Mouse (Mus musculus): Measurements from ENCODE around the gene Gng5. TPM values are rescaled to one million over a fixed set of nuclear protein-coding genes. Genes with fewer than 3 reads are reported as not detected.

Gene Gng5
- polyA plus RNA-seq (2014; fragmentation: Nextera tagmentation; extraction: Ambion mirVana), result 333 and 390 TPM in 2 replicates

DNA sequence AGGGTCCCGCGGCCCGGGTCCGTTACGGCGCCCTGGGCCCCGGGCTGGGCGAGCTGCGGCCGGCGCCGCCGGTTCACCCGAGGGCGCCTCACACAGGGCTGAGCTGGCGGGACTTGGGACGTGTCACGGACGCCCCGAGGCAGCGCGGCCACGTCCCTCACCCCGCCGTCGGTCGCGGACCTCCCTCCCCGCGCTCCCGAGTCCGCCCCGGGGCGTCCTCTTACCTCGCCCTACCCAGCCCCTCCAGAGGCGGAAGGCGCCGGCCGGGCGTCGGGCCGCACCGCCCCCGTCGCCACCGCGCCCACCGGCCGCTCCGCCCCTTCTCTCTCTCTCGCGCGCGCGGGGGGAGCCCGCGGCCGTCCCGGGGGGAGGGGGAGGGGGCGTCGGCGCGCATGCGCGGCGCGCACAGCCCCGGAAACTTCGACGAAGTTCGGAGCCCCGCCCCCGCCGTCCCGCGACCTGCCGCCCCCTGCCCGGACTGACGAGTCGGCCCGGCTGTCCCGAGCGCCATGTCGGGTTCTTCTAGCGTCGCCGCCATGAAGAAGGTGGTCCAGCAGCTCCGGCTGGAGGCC, at the start of gene Gng5, which contains the start of gene Spata1:
TSS of gene Gng5 (plus strand) at position 377 of the 572 bp plus-strand sequence.
TSS of gene Spata1 (minus strand) at position 323 of the 572 bp plus-strand sequence.
- under 1% methylated on average over 68 of the region's 88 CpGs for WGBS
- ATAC-seq (ENCODE audit: low FRiP score, low TSS enrichment) (peak; percentile 87), DNase-seq (peak; percentile 91)
- Histone ChIP-seq H3K4me3 (replicated peaks; ENCODE audit: low read depth, low read length) (peak within 1 kb of the TSS; percentile 72), H3K9me3 (ENCODE audit: control insufficient read depth, low read length) (no peaks in the 10 kb centered on the region), H3K9ac (replicated peaks; ENCODE audit: low read length) (peak within 1 kb of the TSS; percentile 73), H3K4me2 (ENCODE audit: low read length) (peak within 1 kb of the TSS; percentile 70), H3K27me3 (ENCODE audit: control insufficient read depth, insufficient read depth, low read length) (no peaks in the 10 kb centered on the region), H3K27ac (replicated peaks; ENCODE audit: low read depth, low read length) (peak within 1 kb of the TSS; percentile 75), H3K36me3 (ENCODE audit: control insufficient read depth, insufficient read depth, low read length) (peaks cover 8% of the 10 kb centered on the region), H3K4me1 (ENCODE audit: control insufficient read depth, insufficient read depth, low read length) (peaks cover 17% of the 10 kb centered on the region)

DNA sequence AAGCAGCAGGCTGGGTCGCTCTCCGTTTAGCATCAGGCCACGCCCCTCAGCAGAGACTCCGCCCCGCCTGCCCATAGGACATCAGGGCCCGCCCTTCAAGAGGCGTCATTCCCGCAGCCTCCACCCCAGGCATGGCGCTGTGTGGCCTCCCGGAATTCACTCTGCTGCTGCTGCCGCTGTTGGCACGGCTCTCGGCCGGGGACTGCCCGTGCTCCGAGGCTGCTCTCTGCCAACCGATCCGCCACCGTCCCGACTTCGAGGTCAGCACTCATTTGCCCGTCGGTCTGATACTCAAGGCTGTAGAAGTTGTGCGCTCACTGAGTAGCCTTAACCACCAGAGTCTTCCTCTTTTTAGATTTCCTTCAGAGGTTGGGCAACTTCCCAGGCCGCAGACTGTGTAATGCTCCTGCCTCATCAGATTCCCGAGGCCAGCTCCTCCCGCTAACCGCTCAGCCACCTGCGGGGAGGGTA, 49.2 kb upstream of the Gng5 start:
- ATAC-seq (ENCODE audit: low FRiP score, low TSS enrichment) (peak; percentile 99), DNase-seq (peak; percentile 94)
- Histone ChIP-seq H3K4me2 (ENCODE audit: low read length) (peak overlapping the region; percentile 66), H3K4me3 (replicated peaks; ENCODE audit: low read depth, low read length) (peak overlapping the region; percentile 47), H3K27me3 (ENCODE audit: control insufficient read depth, insufficient read depth, low read length) (no peaks in the 10 kb centered on the region), H3K9me3 (ENCODE audit: control insufficient read depth, low read length) (no peaks in the 10 kb centered on the region), H3K36me3 (ENCODE audit: control insufficient read depth, insufficient read depth, low read length) (0 out of 2 replicates have a peak, but pooled peaks cover 4% of the 10 kb centered on the region), H3K27ac (replicated peaks; ENCODE audit: low read depth, low read length) (peak overlapping the region; percentile 68), H3K9ac (replicated peaks; ENCODE audit: low read length) (peak overlapping the region; percentile 52), H3K4me1 (ENCODE audit: control insufficient read depth, insufficient read depth, low read length) (no peaks in the 10 kb centered on the region)
- WGBS, result under 1% methylated on average over 29 of the region's 29 CpGs

DNA sequence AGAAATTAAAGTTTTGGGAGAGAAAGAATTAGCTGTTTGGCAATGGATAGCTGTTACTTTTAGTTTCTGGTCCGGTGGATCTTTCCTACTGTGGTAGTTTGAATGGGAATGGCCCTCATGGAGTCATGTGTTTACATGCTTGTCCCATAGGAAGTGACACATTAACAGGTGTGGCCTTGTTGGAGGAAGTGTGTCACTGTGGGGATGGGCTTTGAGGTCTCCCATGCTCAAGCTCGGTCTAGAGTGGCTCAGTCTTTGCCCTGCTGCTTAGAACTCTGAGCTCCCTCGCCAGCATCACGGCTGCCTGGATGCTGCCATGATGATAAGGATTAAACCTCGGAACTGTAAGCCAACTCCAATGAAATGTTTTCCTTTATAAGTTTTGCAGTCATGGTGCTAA, 48.2 kb upstream of the Gng5 start:
- H3K27me3 ChIP-seq (ENCODE audit: control insufficient read depth, insufficient read depth, low read length), result no peaks in the 10 kb centered on the region
- peak; percentile 2 for DNase-seq
- H3K4me1 ChIP-seq (ENCODE audit: control insufficient read depth, insufficient read depth, low read length), result no peaks in the 10 kb centered on the region
- H3K9ac ChIP-seq (replicated peaks; ENCODE audit: low read length), result no peak overlapping the region
- WGBS, result 63% methylated on average over 5 of the region's 5 CpGs
- H3K27ac ChIP-seq (replicated peaks; ENCODE audit: low read depth, low read length), result no peak overlapping the region
- no peak for ATAC-seq (ENCODE audit: low FRiP score, low TSS enrichment)
- H3K36me3 ChIP-seq (ENCODE audit: control insufficient read depth, insufficient read depth, low read length), result no peaks in the 10 kb centered on the region
- no peak overlapping the region for H3K4me2 ChIP-seq (ENCODE audit: low read length)
- no peaks in the 10 kb centered on the region for H3K9me3 ChIP-seq (ENCODE audit: control insufficient read depth, low read length)
- H3K4me3 ChIP-seq (replicated peaks; ENCODE audit: low read depth, low read length), result no peak overlapping the region

DNA sequence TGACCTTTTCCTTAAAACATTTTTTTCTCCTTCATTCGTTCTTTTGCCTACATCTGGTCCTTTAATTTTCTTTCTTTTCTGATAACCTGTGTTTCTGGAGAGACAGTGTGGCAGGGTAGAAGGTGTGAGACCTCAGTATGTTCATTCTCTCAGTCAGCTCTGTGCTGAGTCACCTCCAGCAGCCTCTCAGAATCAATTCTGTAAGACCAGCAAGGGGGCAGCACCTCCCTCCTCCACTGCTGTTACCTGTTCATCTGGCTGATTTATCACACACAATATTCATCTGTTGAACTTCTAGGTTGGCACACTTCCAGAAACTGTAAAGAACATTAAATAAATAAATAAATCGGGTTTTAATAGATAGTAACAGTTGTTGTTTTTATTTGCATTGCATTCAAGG, 36.7 kb upstream of the Gng5 start:
- DNase-seq (no peak), ATAC-seq (ENCODE audit: low FRiP score, low TSS enrichment) (no peak)
- H3K9ac ChIP-seq (replicated peaks; ENCODE audit: low read length), result no peak overlapping the region
- no peaks in the 10 kb centered on the region for H3K9me3 ChIP-seq (ENCODE audit: control insufficient read depth, low read length)
- H3K36me3 ChIP-seq (ENCODE audit: control insufficient read depth, insufficient read depth, low read length), result no peaks in the 10 kb centered on the region
- H3K4me1 ChIP-seq (ENCODE audit: control insufficient read depth, insufficient read depth, low read length), result no peaks in the 10 kb centered on the region
- H3K27ac ChIP-seq (replicated peaks; ENCODE audit: low read depth, low read length), result no peak overlapping the region
- no peak overlapping the region for H3K4me3 ChIP-seq (replicated peaks; ENCODE audit: low read depth, low read length)
- H3K27me3 ChIP-seq (ENCODE audit: control insufficient read depth, insufficient read depth, low read length), result no peaks in the 10 kb centered on the region
- no peak overlapping the region for H3K4me2 ChIP-seq (ENCODE audit: low read length)
- 72% methylated on average over 2 of the region's 2 CpGs for WGBS

DNA sequence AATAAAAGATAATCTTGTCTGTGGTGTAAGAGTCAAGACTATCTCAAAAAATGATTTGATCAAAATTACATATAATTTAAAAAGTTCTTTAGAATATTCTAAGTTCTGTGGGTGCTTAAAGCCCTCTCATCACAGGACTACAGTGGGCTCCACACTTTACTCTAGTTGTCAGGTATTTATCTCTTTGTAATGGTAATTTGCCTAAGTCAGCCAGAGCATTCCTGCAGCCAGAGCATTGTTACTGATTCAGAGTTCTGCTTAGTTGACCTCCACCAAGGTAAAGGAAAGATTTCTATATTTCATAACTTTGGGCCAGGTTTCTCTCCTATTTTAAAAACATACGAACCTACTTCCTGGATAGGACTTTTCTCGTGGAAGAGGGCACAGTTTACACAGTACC, 30.4 kb upstream of the Gng5 start:
- Histone ChIP-seq H3K27ac (replicated peaks; ENCODE audit: low read depth, low read length) (no peak overlapping the region), H3K4me2 (ENCODE audit: low read length) (no peak overlapping the region), H3K9ac (replicated peaks; ENCODE audit: low read length) (no peak overlapping the region), H3K4me1 (ENCODE audit: control insufficient read depth, insufficient read depth, low read length) (no peaks in the 10 kb centered on the region), H3K9me3 (ENCODE audit: control insufficient read depth, low read length) (no peaks in the 10 kb centered on the region), H3K36me3 (ENCODE audit: control insufficient read depth, insufficient read depth, low read length) (no peaks in the 10 kb centered on the region), H3K4me3 (replicated peaks; ENCODE audit: low read depth, low read length) (no peak overlapping the region), H3K27me3 (ENCODE audit: control insufficient read depth, insufficient read depth, low read length) (no peaks in the 10 kb centered on the region)
- ATAC-seq (ENCODE audit: low FRiP score, low TSS enrichment) (no peak), DNase-seq (no peak)
- WGBS, result 78% methylated on average over 2 of the region's 2 CpGs

DNA sequence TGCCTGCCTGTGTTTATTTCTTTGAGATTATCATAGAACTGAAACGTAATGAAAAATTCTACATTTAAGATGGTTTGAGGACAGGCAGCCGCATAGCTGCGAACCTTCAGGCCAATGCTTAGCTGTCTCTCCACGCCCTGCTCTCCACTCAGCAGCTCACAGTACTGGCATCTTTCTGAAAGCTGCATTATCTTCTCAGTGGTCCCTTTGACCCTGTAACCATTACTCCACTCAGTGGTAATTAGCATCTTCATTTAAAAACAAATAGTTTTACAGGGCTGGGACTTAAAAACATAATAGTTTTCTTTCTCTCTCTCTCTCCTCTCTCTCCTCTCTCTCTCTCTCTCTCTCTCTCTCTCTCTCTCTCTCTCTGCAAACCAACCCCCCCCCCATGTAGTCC, 26.9 kb upstream of the Gng5 start:
- WGBS, result 74% methylated on average over 4 of the region's 4 CpGs

DNA sequence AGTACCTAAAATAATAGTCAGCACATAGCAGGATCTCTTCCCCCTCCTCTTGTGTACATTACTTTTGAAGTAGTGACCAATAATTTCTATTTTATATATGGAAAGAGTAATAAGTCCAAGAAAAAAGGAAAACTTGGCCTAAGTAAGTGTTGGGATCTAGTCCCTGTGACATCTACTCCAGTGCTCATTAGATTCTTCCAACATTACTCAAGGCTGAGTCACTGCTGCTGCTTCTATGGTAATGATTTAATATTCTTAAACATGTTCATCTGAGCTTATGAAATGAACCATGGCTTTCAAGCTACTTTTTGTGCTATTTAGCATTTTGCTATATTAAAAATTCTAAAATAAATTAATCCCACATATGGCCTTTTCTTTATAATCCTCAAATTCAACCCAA, 25.9 kb upstream of the Gng5 start:
- H3K4me3 ChIP-seq (replicated peaks; ENCODE audit: low read depth, low read length), result no peak overlapping the region
- H3K9ac ChIP-seq (replicated peaks; ENCODE audit: low read length), result no peak overlapping the region
- H3K27ac ChIP-seq (replicated peaks; ENCODE audit: low read depth, low read length), result no peak overlapping the region
- H3K4me1 ChIP-seq (ENCODE audit: control insufficient read depth, insufficient read depth, low read length), result no peaks in the 10 kb centered on the region
- no peaks in the 10 kb centered on the region for H3K36me3 ChIP-seq (ENCODE audit: control insufficient read depth, insufficient read depth, low read length)
- DNase-seq (no peak), ATAC-seq (ENCODE audit: low FRiP score, low TSS enrichment) (no peak)
- H3K9me3 ChIP-seq (ENCODE audit: control insufficient read depth, low read length), result no peaks in the 10 kb centered on the region
- H3K4me2 ChIP-seq (ENCODE audit: low read length), result no peak overlapping the region
- no peaks in the 10 kb centered on the region for H3K27me3 ChIP-seq (ENCODE audit: control insufficient read depth, insufficient read depth, low read length)

More for the DNA sequence above, 26.9 kb upstream of the Gng5 start:
- Histone ChIP-seq H3K4me3 (replicated peaks; ENCODE audit: low read depth, low read length) (no peak overlapping the region), H3K27me3 (ENCODE audit: control insufficient read depth, insufficient read depth, low read length) (no peaks in the 10 kb centered on the region), H3K4me2 (ENCODE audit: low read length) (no peak overlapping the region), H3K9ac (replicated peaks; ENCODE audit: low read length) (no peak overlapping the region), H3K36me3 (ENCODE audit: control insufficient read depth, insufficient read depth, low read length) (no peaks in the 10 kb centered on the region), H3K4me1 (ENCODE audit: control insufficient read depth, insufficient read depth, low read length) (no peaks in the 10 kb centered on the region), H3K9me3 (ENCODE audit: control insufficient read depth, low read length) (no peaks in the 10 kb centered on the region), H3K27ac (replicated peaks; ENCODE audit: low read depth, low read length) (no peak overlapping the region)
- no peak for ATAC-seq (ENCODE audit: low FRiP score, low TSS enrichment)
- no peak for DNase-seq

DNA sequence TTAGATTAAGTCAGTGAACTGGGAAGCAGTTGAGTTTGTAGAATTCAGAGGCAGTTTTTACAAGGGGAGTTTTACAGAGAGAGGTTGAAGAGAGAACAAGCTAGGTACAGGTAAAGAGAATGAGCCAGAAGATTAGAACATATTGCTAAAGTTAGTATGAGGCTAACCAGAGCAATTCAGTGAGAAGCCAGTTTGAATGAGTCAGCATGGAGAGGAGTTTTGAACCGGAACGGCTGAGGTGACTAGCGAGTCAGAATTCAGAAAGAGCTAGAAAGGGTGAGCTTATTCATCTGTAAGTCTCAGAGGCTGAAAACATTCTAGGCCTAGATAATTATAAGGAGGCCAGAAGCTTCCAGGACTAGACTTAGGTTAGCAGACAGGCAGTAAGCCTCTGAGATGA, 25.2 kb upstream of the Gng5 start:
- Histone ChIP-seq H3K9ac (replicated peaks; ENCODE audit: low read length) (no peak overlapping the region), H3K9me3 (ENCODE audit: control insufficient read depth, low read length) (no peaks in the 10 kb centered on the region), H3K36me3 (ENCODE audit: control insufficient read depth, insufficient read depth, low read length) (no peaks in the 10 kb centered on the region), H3K4me1 (ENCODE audit: control insufficient read depth, insufficient read depth, low read length) (no peaks in the 10 kb centered on the region), H3K4me3 (replicated peaks; ENCODE audit: low read depth, low read length) (no peak overlapping the region), H3K27ac (replicated peaks; ENCODE audit: low read depth, low read length) (no peak overlapping the region), H3K27me3 (ENCODE audit: control insufficient read depth, insufficient read depth, low read length) (no peaks in the 10 kb centered on the region), H3K4me2 (ENCODE audit: low read length) (no peak overlapping the region)
- 93% methylated on average over 3 of the region's 3 CpGs for WGBS
- no peak for ATAC-seq (ENCODE audit: low FRiP score, low TSS enrichment)
- no peak for DNase-seq

DNA sequence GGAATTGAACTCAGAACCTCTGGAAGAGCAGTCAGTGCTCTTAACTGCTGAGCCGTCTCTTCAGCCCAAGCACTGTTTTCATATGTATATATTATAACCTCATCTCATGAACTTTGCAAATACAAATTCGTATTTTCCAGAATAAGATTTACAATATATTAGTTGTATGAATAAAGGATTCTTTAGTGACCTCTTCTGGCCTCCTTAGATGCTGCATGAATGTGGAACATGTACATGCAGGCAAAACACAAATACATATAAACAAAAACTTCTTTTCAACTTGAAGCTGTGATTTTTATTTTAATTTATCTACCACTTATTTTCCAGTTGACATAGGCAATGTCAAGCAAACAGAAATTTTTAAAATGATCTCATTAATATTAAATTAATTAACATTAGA, 17.6 kb upstream of the Gng5 start:
- Histone ChIP-seq H3K4me1 (ENCODE audit: control insufficient read depth, insufficient read depth, low read length) (no peaks in the 10 kb centered on the region), H3K27ac (replicated peaks; ENCODE audit: low read depth, low read length) (no peak overlapping the region), H3K4me3 (replicated peaks; ENCODE audit: low read depth, low read length) (no peak overlapping the region), H3K9me3 (ENCODE audit: control insufficient read depth, low read length) (no peaks in the 10 kb centered on the region), H3K36me3 (ENCODE audit: control insufficient read depth, insufficient read depth, low read length) (no peaks in the 10 kb centered on the region), H3K9ac (replicated peaks; ENCODE audit: low read length) (no peak overlapping the region), H3K4me2 (ENCODE audit: low read length) (no peak overlapping the region), H3K27me3 (ENCODE audit: control insufficient read depth, insufficient read depth, low read length) (no peaks in the 10 kb centered on the region)
- DNase-seq (no peak), ATAC-seq (ENCODE audit: low FRiP score, low TSS enrichment) (no peak)
- 73% methylated on average over 2 of the region's 2 CpGs for WGBS
